Mouse (Mus musculus): Measurements from ENCODE around the gene Gm20662. TPM values are rescaled to one million over a fixed set of nuclear protein-coding genes. Genes with fewer than 3 reads are reported as not detected.

Gene Gm20662
- polyA plus RNA-seq, 1 experiment from 2014 or later = 0.07 TPM

- H3K9me3 ChIP-seq (replicated peaks) = no peaks in the 10 kb centered on the region
- H3K27ac ChIP-seq (replicated peaks) = no peak within 1 kb of the TSS
- H3K4me1 ChIP-seq = peaks cover 27% of the 10 kb centered on the region
- DNase-seq (ENCODE audit: low spot score) = peak; percentile 93
- 58% methylated on average over 20 of the region's 20 CpGs for WGBS
- H3K4me3 ChIP-seq = peak within 1 kb of the TSS; percentile 35
- no peaks in the 10 kb centered on the region for H3K27me3 ChIP-seq (ENCODE audit: low read depth, poor library complexity, severe bottlenecking)
- H3K36me3 ChIP-seq = peaks cover 71% of the 10 kb centered on the region
These were observed 56.9 kb downstream of the Gm20662 start, which contains the start of gene Amigo3 for GRCm38 (mm10) chr9:108052885-108053664. Gene Amigo3, plus strand, starts transcription at chr9:108053159.

- 95% methylated on average over 15 of the region's 15 CpGs for WGBS
These were observed 57.6 kb downstream of the Gm20662 start for GRCm38 (mm10) chr9:108053665-108054225.

GRCm38 (mm10) chr9:108054331-108055040 is 58.3 kb downstream of the Gm20662 start:
- Histone ChIP-seq H3K27ac (replicated peaks) (no peak overlapping the region), H3K4me3 (no peak overlapping the region), H3K36me3 (peaks cover 85% of the 10 kb centered on the region), H3K27me3 (ENCODE audit: low read depth, poor library complexity, severe bottlenecking) (no peaks in the 10 kb centered on the region), H3K9me3 (replicated peaks) (no peaks in the 10 kb centered on the region), H3K4me1 (peaks cover 19% of the 10 kb centered on the region)
- no peak for DNase-seq (ENCODE audit: low spot score)
- WGBS = 91% methylated on average over 22 of the region's 22 CpGs

More at GRCm38 (mm10) chr9:108053665-108054225, 57.6 kb downstream of the Gm20662 start:
- Histone ChIP-seq H3K27me3 (ENCODE audit: low read depth, poor library complexity, severe bottlenecking) (no peaks in the 10 kb centered on the region), H3K4me3 (no peak overlapping the region), H3K36me3 (peaks cover 77% of the 10 kb centered on the region), H3K4me1 (peaks cover 20% of the 10 kb centered on the region), H3K27ac (replicated peaks) (no peak overlapping the region), H3K9me3 (replicated peaks) (no peaks in the 10 kb centered on the region)
- no peak for DNase-seq (ENCODE audit: low spot score)

GRCm38 (mm10) chr9:108055061-108055460 is 58.9 kb downstream of the Gm20662 start:
- Histone ChIP-seq H3K4me3 (no peak overlapping the region), H3K4me1 (peaks cover 13% of the 10 kb centered on the region), H3K36me3 (peaks cover 91% of the 10 kb centered on the region), H3K27ac (replicated peaks) (no peak overlapping the region), H3K27me3 (ENCODE audit: low read depth, poor library complexity, severe bottlenecking) (no peaks in the 10 kb centered on the region), H3K9me3 (replicated peaks) (no peaks in the 10 kb centered on the region)
- no peak for DNase-seq (ENCODE audit: low spot score)
- WGBS = 88% methylated on average over 1 of the region's 1 CpGs

- 88% methylated on average over 6 of the region's 6 CpGs for WGBS
- H3K4me3 ChIP-seq = no peak overlapping the region
- H3K4me1 ChIP-seq = peaks cover 10% of the 10 kb centered on the region
- no peak overlapping the region for H3K27ac ChIP-seq (replicated peaks)
- no peak for DNase-seq (ENCODE audit: low spot score)
- no peaks in the 10 kb centered on the region for H3K27me3 ChIP-seq (ENCODE audit: low read depth, poor library complexity, severe bottlenecking)
- peaks cover 92% of the 10 kb centered on the region for H3K36me3 ChIP-seq
- no peaks in the 10 kb centered on the region for H3K9me3 ChIP-seq (replicated peaks)
These were observed 59.6 kb downstream of the Gm20662 start for GRCm38 (mm10) chr9:108055661-108056237.

GRCm38 (mm10) chr9:108056361-108057261 is 60.5 kb downstream of the Gm20662 start:
- peaks cover 10% of the 10 kb centered on the region for H3K4me1 ChIP-seq
- H3K27ac ChIP-seq (replicated peaks) = no peak overlapping the region
- no peak overlapping the region for H3K4me3 ChIP-seq
- WGBS = 80% methylated on average over 28 of the region's 28 CpGs
- H3K36me3 ChIP-seq = peaks cover 88% of the 10 kb centered on the region
- no peaks in the 10 kb centered on the region for H3K27me3 ChIP-seq (ENCODE audit: low read depth, poor library complexity, severe bottlenecking)
- no peaks in the 10 kb centered on the region for H3K9me3 ChIP-seq (replicated peaks)
- no peak for DNase-seq (ENCODE audit: low spot score)

GRCm38 (mm10) chr9:108057262-108057562 is 61.1 kb downstream of the Gm20662 start:
- Histone ChIP-seq H3K27ac (replicated peaks) (no peak overlapping the region), H3K4me1 (peaks cover 10% of the 10 kb centered on the region), H3K36me3 (peaks cover 88% of the 10 kb centered on the region), H3K9me3 (replicated peaks) (no peaks in the 10 kb centered on the region), H3K4me3 (no peak overlapping the region), H3K27me3 (ENCODE audit: low read depth, poor library complexity, severe bottlenecking) (no peaks in the 10 kb centered on the region)
- no peak for DNase-seq (ENCODE audit: low spot score)
- 93% methylated on average over 5 of the region's 5 CpGs for WGBS

- H3K36me3 ChIP-seq = peaks cover 96% of the 10 kb centered on the region
- H3K4me1 ChIP-seq = peaks cover 5% of the 10 kb centered on the region
- WGBS = 95% methylated on average over 9 of the region's 9 CpGs
- H3K9me3 ChIP-seq (replicated peaks) = no peaks in the 10 kb centered on the region
- no peak for DNase-seq (ENCODE audit: low spot score)
- H3K4me3 ChIP-seq = no peak overlapping the region
- H3K27me3 ChIP-seq (ENCODE audit: low read depth, poor library complexity, severe bottlenecking) = no peaks in the 10 kb centered on the region
- no peak overlapping the region for H3K27ac ChIP-seq (replicated peaks)
These were observed 62.1 kb downstream of the Gm20662 start for GRCm38 (mm10) chr9:108058291-108058690.

GRCm38 (mm10) chr9:108062142-108062541 is 66.0 kb downstream of the Gm20662 start:
- Histone ChIP-seq H3K36me3 (peaks cover 91% of the 10 kb centered on the region), H3K4me1 (no peaks in the 10 kb centered on the region), H3K4me3 (no peak overlapping the region), H3K27me3 (ENCODE audit: low read depth, poor library complexity, severe bottlenecking) (no peaks in the 10 kb centered on the region), H3K27ac (replicated peaks) (no peak overlapping the region), H3K9me3 (replicated peaks) (no peaks in the 10 kb centered on the region)
- 91% methylated on average over 3 of the region's 3 CpGs for WGBS
- no peak for DNase-seq (ENCODE audit: low spot score)

- no peaks in the 10 kb centered on the region for H3K27me3 ChIP-seq (ENCODE audit: low read depth, poor library complexity, severe bottlenecking)
- no peaks in the 10 kb centered on the region for H3K9me3 ChIP-seq (replicated peaks)
- no peak for DNase-seq (ENCODE audit: low spot score)
- peaks cover 80% of the 10 kb centered on the region for H3K36me3 ChIP-seq
- WGBS = 93% methylated on average over 12 of the region's 12 CpGs
- no peaks in the 10 kb centered on the region for H3K4me1 ChIP-seq
- H3K27ac ChIP-seq (replicated peaks) = no peak overlapping the region
- no peak overlapping the region for H3K4me3 ChIP-seq
These were observed 67.2 kb downstream of the Gm20662 start for GRCm38 (mm10) chr9:108063361-108063760.

GRCm38 (mm10) chr9:108065491-108066011 is 69.4 kb downstream of the Gm20662 start:
- no peak overlapping the region for H3K27ac ChIP-seq (replicated peaks)
- H3K4me1 ChIP-seq = no peaks in the 10 kb centered on the region
- peaks cover 77% of the 10 kb centered on the region for H3K36me3 ChIP-seq
- DNase-seq (ENCODE audit: low spot score) = peak; percentile 44
- H3K9me3 ChIP-seq (replicated peaks) = no peaks in the 10 kb centered on the region
- H3K27me3 ChIP-seq (ENCODE audit: low read depth, poor library complexity, severe bottlenecking) = no peaks in the 10 kb centered on the region
- no peak overlapping the region for H3K4me3 ChIP-seq
- WGBS = 51% methylated on average over 5 of the region's 5 CpGs

GRCm38 (mm10) chr9:108067199-108067598 is 71.0 kb downstream of the Gm20662 start:
- DNase-seq (ENCODE audit: low spot score) = no peak
- no peak overlapping the region for H3K4me3 ChIP-seq
- H3K27ac ChIP-seq (replicated peaks) = no peak overlapping the region
- H3K9me3 ChIP-seq (replicated peaks) = no peaks in the 10 kb centered on the region
- no peaks in the 10 kb centered on the region for H3K27me3 ChIP-seq (ENCODE audit: low read depth, poor library complexity, severe bottlenecking)
- peaks cover 73% of the 10 kb centered on the region for H3K36me3 ChIP-seq
- H3K4me1 ChIP-seq = peaks cover 1% of the 10 kb centered on the region
- 89% methylated on average over 7 of the region's 7 CpGs for WGBS
